Mouse (Mus musculus) heart, embryonic 13.5 days (tissue): ENCODE data around the gene Speg. TPM values are rescaled to one million over a fixed set of nuclear protein-coding genes. Genes with fewer than 3 reads are reported as not detected.

Source experiments
- ATAC-seq: fragments of 200-750 bp; cut with Nextera tagmentation; 2 replicates; pipeline ENCODE4 v1.8.0; 2017; ENCODE audit warnings: moderate TSS enrichment; ENCODE audit not compliant: insufficient number of reproducible peaks, low FRiP score, low TSS enrichment; ENCODE audit errors: extremely low read depth
- H3K27ac ChIP-seq: fragments of 300-500 bp; sonication (generic); replicated peaks from 2 replicates; pipeline ENCODE4 v1.5.1; 2015; ENCODE audit warnings: moderate library complexity, mild to moderate bottlenecking, inconsistent platforms
- H3K27me3 ChIP-seq: fragments of 300-500 bp; sonication (generic); replicated peaks from 2 replicates; pipeline ENCODE4 v1.6.1; 2015; ENCODE audit warnings: mild to moderate bottlenecking, inconsistent platforms
- H3K36me3 ChIP-seq: fragments of 300-500 bp; sonication (generic); 2 replicates; pipeline ENCODE4 v1.6.1; 2015; ENCODE audit warnings: mild to moderate bottlenecking, inconsistent platforms
- H3K4me1 ChIP-seq: fragments of 300-500 bp; sonication (generic); 2 replicates; pipeline ENCODE4 v1.6.1; 2015; ENCODE audit warnings: inconsistent platforms
- H3K4me2 ChIP-seq: fragments of 300-500 bp; sonication (generic); 2 replicates; pipeline ENCODE4 v1.6.1; 2015; ENCODE audit warnings: inconsistent platforms, mild to moderate bottlenecking, moderate library complexity
- H3K4me3 ChIP-seq: fragments of 300-500 bp; sonication (generic); 2 replicates; pipeline ENCODE4 v1.5.1; 2015; ENCODE audit warnings: moderate library complexity, mild to moderate bottlenecking, inconsistent platforms
- H3K9ac ChIP-seq: fragments of 300-500 bp; sonication (generic); 2 replicates; pipeline ENCODE4 v1.6.1; 2015; ENCODE audit warnings: inconsistent platforms, mild to moderate bottlenecking, moderate library complexity
- H3K9me3 ChIP-seq: fragments of 300-500 bp; sonication (generic); 2 replicates; pipeline ENCODE4 v1.6.1; 2016; ENCODE audit warnings: inconsistent platforms
- WGBS: fragments of 180-500 bp; shearing (Covaris S2); methylation state at CpG from one replicate; pipeline ENCODE4 v1.1.7; 2015; ENCODE audit warnings: mixed read lengths; 5-methylcytosine and 5-hydroxymethylcytosine counted together
- polyA plus RNA-seq: library from polyadenylated mRNA; unstranded; fragments of >200 nt; fragmentation: Nextera tagmentation; extraction: Ambion mirVana; gene quantifications from 2 replicates; pipeline ENCODE4 v1.2.1, GENCODE M21; 2015

Gene Speg
- polyA plus RNA-seq, 1 experiment from 2014 or later = 55.1 TPM

DNA sequence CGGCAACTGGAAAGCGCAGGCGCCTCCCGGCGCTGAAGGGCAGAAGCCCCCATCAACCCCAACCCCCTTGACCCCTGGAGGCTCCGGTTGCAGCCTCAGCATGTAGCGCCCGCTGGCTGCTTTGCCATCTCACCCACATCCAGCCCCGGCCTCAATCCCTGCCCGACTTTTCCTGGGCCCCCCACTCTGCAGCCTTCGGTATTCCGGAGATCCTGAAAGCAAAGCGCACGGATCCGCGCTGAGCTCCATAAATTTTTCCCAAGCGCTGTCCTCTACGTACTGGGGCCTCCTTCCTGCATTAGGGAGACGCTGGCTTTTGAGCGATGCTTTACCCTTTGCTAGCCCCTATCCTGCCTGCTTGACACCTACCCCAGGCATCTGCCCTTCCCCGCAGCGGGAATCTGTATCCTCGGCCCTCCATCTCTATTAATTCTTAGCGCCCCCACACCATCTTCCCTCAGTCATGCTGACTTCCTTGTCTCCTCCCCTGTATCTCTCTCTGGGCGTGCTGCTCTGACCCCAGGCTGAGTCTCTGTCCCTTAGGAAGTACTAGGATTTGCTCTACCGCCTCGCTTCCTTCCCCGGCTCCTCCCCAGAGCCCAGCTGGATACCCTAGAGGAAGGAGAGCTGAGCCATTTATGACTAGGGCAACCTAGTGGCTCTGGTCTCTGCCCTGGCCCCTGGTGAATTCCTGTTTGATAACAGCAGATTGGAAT is 7.4 kb downstream of the Speg start:
- no peaks in the 10 kb centered on the region for H3K9me3 ChIP-seq
- H3K27ac ChIP-seq = peak overlapping the region; percentile 91
- H3K4me2 ChIP-seq = peak overlapping the region; percentile 74
- H3K4me3 ChIP-seq = peak overlapping the region; percentile 75
- H3K9ac ChIP-seq = peak overlapping the region; percentile 95
- H3K27me3 ChIP-seq = peaks cover 40% of the 10 kb centered on the region
- ATAC-seq = no peak
- WGBS = 2% methylated on average over 28 of the region's 28 CpGs
- H3K4me1 ChIP-seq = peaks cover 86% of the 10 kb centered on the region
- H3K36me3 ChIP-seq = peaks cover 15% of the 10 kb centered on the region

DNA sequence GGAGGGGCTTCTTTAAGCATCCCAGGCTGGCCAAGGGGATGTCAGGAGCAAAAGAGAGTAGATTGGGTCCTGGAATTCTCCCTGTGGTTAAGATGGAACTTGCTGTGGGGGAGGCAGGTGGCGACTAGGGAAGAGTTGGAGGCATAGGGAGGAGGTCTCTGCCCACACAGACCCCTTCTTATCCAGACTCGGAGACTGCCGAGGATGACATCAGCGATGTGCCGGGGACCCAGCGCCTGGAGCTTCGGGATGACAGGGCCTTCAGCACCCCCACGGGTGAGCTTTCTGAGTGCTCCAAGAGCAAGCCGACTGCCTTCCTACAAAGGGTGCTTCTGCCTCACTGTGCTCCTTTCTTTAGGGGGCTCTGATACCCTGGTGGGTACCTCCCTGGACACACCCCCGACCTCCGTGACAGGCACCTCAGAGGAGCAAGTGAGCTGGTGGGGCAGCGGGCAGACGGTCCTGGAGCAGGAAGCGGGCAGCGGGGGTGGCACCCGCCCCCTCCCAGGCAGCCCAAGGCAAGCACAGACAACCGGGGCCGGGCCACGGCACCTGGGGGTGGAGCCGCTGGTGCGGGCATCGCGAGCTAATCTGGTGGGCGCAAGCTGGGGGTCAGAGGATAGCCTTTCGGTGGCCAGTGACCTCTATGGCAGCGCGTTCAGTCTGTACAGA is 9.5 kb downstream of the Speg start:
- Histone ChIP-seq H3K9me3 (no peaks in the 10 kb centered on the region), H3K4me2 (no peak overlapping the region), H3K4me3 (no peak overlapping the region), H3K4me1 (peaks cover 94% of the 10 kb centered on the region), H3K27ac (no peak overlapping the region), H3K36me3 (peaks cover 33% of the 10 kb centered on the region), H3K27me3 (peaks cover 47% of the 10 kb centered on the region), H3K9ac (peak overlapping the region; percentile 74)
- no peak for ATAC-seq
- 66% methylated on average over 27 of the region's 27 CpGs for WGBS

DNA sequence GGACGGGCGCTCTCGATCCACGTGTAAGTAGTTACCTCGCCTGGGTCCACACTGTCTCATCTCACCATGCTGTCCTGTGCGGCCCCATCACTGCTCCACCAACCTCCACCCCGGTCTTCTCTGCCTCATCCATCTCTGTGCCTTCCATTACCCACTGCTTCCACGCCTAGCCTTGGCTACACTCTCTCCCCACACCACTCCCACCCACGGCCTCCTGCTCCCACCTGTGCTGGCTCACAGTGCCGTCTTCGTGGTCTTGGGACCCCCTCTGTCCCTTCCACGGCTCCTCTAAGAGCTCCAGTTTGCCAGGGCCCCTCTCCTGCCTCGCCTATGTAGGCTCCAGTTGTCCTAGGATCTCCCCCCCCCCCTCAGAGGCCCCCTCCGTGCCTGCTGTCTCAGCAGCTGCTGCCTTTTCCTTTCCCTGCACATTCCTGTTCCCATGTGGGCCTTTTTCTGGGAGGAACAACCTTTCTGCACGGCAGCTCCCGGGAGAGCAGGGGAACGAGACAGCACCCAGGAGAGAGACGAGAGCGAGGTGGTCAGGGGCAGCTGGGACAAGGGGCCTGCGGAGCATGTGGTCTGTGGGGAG is 10.1 kb downstream of the Speg start:
- H3K27ac ChIP-seq = no peak overlapping the region
- H3K9ac ChIP-seq = peak overlapping the region; percentile 74
- peaks cover 88% of the 10 kb centered on the region for H3K4me1 ChIP-seq
- no peaks in the 10 kb centered on the region for H3K9me3 ChIP-seq
- WGBS = 59% methylated on average over 20 of the region's 20 CpGs
- H3K36me3 ChIP-seq = peaks cover 40% of the 10 kb centered on the region
- H3K4me2 ChIP-seq = peak overlapping the region; percentile 37; the same call in 1 of the 2 replicates
- no peak overlapping the region for H3K4me3 ChIP-seq
- no peak for ATAC-seq
- H3K27me3 ChIP-seq = peaks cover 48% of the 10 kb centered on the region

DNA sequence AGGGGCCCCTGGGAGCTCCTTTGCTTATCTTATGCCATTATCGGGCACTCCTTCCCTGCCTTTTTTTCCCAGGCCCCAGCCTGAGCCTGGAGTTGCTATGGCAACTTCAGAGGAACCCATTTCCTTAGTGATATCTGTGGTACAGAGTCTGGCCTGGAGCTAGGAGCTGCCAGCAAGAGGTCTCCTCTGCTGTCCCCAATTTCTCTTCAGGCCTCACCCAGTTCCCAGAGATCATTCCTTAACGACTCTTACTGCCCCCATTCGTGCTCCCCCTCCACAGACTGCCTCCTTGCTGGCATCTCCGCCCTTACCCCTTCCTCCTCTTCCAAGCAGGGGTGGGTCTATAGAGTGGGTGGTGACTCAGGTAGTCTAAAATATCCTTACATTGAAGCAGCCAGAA is 11.1 kb downstream of the Speg start:
- H3K9ac ChIP-seq = peak overlapping the region; percentile 74
- H3K27me3 ChIP-seq = peaks cover 47% of the 10 kb centered on the region
- H3K27ac ChIP-seq = no peak overlapping the region
- H3K4me2 ChIP-seq = no peak overlapping the region
- ATAC-seq = no peak
- H3K4me1 ChIP-seq = peaks cover 79% of the 10 kb centered on the region
- 17% methylated on average over 4 of the region's 4 CpGs for WGBS
- peaks cover 49% of the 10 kb centered on the region for H3K36me3 ChIP-seq
- no peak overlapping the region for H3K4me3 ChIP-seq
- no peaks in the 10 kb centered on the region for H3K9me3 ChIP-seq

DNA sequence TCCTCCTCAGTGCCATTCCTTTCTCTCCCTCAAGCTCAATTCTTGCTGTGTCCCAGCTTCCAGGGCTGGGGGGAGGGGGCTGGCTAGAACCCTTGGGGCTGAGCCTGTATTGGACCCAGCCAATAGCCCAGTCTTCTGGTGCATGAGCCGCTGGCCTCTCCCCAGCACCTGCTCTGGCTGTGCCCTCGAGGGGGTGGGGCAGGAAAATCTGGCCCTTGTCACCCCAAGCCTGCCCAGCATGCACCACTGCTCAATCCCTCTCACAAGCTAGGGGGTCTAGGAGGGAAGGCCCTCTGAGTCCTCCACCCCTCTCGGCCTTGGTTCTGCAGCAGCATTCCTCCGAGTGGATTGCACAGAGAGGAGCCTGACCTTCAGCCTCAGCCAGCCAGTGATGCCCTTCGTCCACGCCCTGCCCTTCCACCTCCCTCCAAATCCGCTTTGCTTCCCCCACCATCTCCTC is 12.4 kb downstream of the Speg start:
- Histone ChIP-seq H3K4me2 (peak overlapping the region; percentile 60), H3K27ac (0 out of 2 replicates have a peak overlapping the region, but pooled peaks have one; percentile 21), H3K36me3 (peaks cover 59% of the 10 kb centered on the region), H3K4me1 (peaks cover 80% of the 10 kb centered on the region), H3K9ac (peak overlapping the region; percentile 74), H3K9me3 (no peaks in the 10 kb centered on the region), H3K27me3 (peaks cover 47% of the 10 kb centered on the region), H3K4me3 (peak overlapping the region; percentile 33)
- 25% methylated on average over 7 of the region's 7 CpGs for WGBS
- ATAC-seq = peak; percentile 24; the same call in 1 of the 2 replicates

DNA sequence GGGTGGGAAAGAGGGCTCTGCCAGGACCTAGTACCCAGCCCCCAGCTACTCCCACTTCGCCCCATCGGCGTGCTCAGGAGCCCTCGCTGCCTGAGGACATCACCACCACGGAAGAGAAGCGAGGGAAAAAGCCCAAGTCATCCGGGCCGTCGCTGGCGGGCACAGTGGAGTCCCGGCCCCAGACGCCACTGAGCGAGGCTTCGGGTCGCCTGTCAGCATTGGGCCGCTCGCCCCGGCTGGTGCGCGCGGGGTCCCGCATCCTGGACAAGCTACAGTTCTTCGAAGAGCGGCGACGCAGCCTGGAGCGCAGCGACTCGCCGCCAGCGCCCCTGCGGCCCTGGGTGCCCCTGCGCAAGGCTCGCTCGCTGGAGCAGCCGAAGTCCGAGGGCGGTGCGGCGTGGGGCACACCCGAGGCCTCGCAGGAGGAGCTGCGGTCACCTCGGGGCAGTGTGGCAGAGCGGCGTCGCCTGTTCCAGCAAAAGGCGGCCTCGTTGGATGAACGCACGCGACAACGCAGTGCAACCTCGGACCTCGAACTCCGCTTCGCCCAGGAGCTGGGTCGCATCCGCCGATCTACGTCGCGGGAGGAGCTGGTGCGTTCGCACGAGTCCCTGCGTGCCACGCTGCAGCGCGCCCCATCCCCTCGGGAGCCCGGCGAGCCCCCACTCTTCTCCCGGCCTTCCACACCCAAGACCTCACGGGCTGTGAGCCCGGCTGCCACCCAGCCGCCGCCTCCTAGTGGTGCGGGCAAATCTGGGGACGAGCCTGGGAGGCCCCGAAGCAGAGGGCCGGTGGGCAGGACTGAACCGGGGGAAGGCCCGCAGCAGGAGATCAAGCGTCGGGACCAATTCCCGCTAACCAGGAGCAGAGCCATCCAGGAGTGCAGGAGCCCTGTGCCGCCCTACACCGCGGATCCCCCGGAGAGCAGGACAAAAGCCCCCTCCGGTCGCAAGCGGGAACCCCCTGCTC is 13.1 kb downstream of the Speg start:
- H3K9me3 ChIP-seq = no peaks in the 10 kb centered on the region
- peaks cover 56% of the 10 kb centered on the region for H3K36me3 ChIP-seq
- H3K4me2 ChIP-seq = peak overlapping the region; percentile 60
- ATAC-seq = no peak
- H3K4me1 ChIP-seq = peaks cover 80% of the 10 kb centered on the region
- WGBS = 12% methylated on average over 94 of the region's 94 CpGs
- H3K9ac ChIP-seq = peak overlapping the region; percentile 74
- peaks cover 47% of the 10 kb centered on the region for H3K27me3 ChIP-seq
- H3K4me3 ChIP-seq = peak overlapping the region; percentile 33
- H3K27ac ChIP-seq = 0 out of 2 replicates have a peak overlapping the region, but pooled peaks have one; percentile 21

DNA sequence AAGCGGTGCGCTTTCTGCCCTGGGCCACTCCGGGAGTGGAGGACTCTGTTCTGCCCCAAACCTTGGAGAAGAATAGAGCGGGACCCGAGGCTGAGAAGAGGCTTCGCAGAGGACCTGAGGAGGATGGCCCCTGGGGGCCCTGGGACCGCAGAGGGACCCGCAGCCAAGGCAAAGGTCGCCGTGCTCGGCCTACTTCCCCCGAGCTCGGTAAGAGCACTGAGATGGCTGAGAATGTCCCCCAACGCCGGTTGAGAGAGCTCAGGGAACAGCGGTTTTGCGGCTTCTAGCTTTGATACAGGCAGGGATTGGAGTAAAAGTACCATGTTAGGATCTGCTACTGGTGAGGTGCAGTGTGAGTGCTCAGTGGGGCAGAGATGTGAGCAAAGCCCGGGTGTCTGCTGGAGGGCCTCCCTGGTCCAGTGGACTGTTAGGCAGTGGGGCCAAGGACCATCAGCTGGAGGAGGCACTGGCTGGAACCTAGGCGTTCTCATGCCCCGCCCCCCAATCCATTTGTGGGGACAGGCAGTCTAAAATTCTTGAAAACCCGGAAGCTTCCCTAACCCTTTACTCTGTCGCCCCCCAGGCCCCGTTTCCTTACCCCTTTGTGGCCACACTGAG is 13.9 kb downstream of the Speg start:
- Histone ChIP-seq H3K9me3 (no peaks in the 10 kb centered on the region), H3K36me3 (peaks cover 51% of the 10 kb centered on the region), H3K27me3 (peaks cover 47% of the 10 kb centered on the region), H3K9ac (peak overlapping the region; percentile 74), H3K4me3 (peak overlapping the region; percentile 33; the same call in 1 of the 2 replicates), H3K27ac (no peak overlapping the region), H3K4me2 (peak overlapping the region; percentile 60), H3K4me1 (peaks cover 81% of the 10 kb centered on the region)
- WGBS = 39% methylated on average over 23 of the region's 23 CpGs
- ATAC-seq = no peak

DNA sequence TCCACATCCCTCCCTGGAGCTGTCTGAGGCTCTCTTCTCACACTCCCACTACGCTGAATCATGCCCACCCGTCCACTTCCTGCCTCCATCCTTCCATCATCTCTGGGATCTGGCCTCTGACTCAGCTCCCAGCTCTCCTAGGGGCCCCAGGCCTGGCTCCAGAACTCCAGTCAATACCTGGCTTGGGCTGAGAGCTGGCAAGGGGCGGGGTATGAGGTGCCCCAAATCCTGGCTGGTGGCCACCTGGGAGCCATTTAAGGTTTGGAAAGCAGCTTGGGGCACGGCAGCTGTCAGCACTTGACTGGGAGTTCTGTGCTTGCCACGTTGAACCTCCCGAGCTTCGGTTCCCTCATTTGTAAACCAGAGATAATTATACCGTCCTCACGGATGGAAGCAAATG is 18.0 kb downstream of the Speg start:
- Histone ChIP-seq H3K9me3 (no peaks in the 10 kb centered on the region), H3K36me3 (peaks cover 76% of the 10 kb centered on the region), H3K4me3 (no peak overlapping the region), H3K4me2 (peak overlapping the region; percentile 40), H3K27me3 (peaks cover 21% of the 10 kb centered on the region), H3K9ac (peak overlapping the region; percentile 78), H3K27ac (peak overlapping the region; percentile 97), H3K4me1 (peaks cover 57% of the 10 kb centered on the region)
- 18% methylated on average over 9 of the region's 9 CpGs for WGBS
- peak; percentile 69; the same call in 1 of the 2 replicates for ATAC-seq

DNA sequence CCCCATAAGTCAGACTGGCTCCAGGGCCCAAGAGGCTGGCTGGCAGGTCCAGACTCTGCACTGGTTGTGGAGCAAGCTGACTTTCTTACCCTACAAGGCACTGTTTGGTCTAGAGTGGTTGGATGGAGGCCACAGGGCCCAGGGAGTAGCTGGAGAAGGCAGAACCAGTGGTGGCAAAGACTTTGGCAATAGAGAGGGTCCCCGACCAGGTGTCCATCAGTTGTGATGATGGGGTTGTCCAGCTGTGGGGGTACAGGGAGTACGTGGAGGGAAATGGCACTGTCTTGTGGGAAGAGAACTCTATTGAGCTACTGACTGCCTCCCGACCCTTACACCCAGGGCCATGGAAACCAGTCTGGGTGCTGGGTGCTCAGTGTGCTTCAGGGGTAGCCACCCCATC is 18.7 kb downstream of the Speg start:
- no peak for ATAC-seq
- H3K4me2 ChIP-seq = peak overlapping the region; percentile 40
- H3K27me3 ChIP-seq = peaks cover 14% of the 10 kb centered on the region
- H3K4me3 ChIP-seq = no peak overlapping the region
- no peaks in the 10 kb centered on the region for H3K9me3 ChIP-seq
- H3K4me1 ChIP-seq = peaks cover 56% of the 10 kb centered on the region
- WGBS = 88% methylated on average over 3 of the region's 3 CpGs
- peaks cover 69% of the 10 kb centered on the region for H3K36me3 ChIP-seq
- H3K27ac ChIP-seq = peak overlapping the region; percentile 97
- peak overlapping the region; percentile 78 for H3K9ac ChIP-seq

DNA sequence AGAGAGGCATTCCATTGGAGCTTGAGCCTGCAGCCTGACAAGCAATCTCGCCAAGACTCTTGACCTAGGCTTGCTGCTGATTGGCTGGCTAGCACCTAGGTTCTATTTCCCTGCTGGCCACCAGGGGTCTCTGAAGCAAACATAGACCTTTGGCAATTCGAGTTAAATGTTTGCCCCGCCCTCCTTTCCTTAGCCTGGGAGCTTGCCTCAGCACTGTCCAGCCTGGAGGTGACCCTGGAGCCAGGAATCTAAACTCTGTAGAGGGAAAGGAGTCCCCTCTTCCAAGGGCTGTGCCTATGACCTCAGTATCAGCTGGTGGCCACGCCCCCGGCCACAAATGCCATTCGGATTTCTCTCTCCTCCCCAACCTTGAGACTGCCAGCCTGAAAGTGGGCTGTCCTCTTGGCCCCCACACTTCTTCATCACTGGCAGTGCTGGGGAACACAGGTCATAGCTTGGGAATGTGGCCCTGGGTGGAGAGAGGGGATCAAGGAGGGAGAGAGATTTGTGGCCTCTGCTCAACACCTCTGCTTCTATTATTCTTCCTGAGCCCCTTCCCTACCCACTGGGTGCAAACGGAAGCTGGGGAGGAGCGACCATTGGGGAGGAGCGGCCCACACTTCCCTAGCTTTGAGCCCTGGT is 23.8 kb downstream of the Speg start:
- no peaks in the 10 kb centered on the region for H3K9me3 ChIP-seq
- H3K4me3 ChIP-seq = peak overlapping the region; percentile 50; the same call in 1 of the 2 replicates
- H3K36me3 ChIP-seq = peaks cover 65% of the 10 kb centered on the region
- H3K9ac ChIP-seq = peak overlapping the region; percentile 86
- H3K27me3 ChIP-seq = no peaks in the 10 kb centered on the region
- ATAC-seq = peak; percentile 57; the same call in 1 of the 2 replicates
- peak overlapping the region; percentile 100 for H3K27ac ChIP-seq
- H3K4me1 ChIP-seq = peaks cover 74% of the 10 kb centered on the region
- H3K4me2 ChIP-seq = peak overlapping the region; percentile 75
- WGBS = 3% methylated on average over 9 of the region's 9 CpGs
